In the genomic region with DNA sequence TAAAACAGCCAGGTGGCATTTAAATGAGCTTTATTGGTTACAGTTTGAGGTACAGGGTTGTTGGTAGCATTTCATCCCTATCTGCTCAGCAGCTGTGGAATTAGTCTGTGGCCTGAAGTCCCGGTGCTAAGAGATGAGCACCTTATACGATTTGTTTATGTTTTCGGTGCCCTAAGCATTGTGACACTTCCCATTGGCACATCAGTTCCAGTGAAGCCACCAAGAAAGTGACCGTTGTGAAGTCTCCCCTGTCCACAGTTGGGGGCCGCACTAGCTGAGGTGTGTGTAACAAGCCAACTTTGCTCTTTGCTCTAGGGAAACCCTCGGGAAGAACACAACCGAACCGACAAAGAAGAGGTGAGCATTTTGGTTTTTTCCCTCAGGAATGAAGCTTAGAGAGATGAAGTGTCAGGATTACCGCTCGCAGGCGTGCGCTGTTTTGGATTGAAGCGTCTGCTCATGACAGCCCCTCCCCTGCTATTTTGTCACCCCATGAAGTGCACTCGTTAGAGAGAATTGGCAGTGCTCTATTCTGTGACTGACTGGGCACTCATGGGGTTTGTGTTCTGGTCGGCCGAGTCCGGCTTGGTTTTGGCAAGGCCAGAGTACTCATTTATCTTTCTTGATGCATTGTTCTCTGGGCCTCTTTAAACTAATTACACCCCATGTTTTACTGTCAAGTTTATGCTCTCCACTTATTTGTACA, we compare ENCODE assay signal across 14 mouse cellular contexts. TPM values are rescaled to one million over a fixed set of nuclear protein-coding genes. Genes with fewer than 3 reads are reported as not detected.
A peak's percentile ranks its signal among the peaks of the same experiment; 100 is the strongest.
DNase-seq lines count a peak whose midpoint lies in the region; ATAC-seq and TF ChIP-seq lines count a peak whose summit lies in the region.
"Had no signal": no experiment of that assay in that cellular context is flagged by ENCODE, and none has a peak within 500 bp of the region (broad histone marks: within the 10 kb centered on the region; RNA-seq: fewer than 3 reads in every experiment).

No protein-coding gene starts in this region.

- H3K4me3 ChIP-seq in hindbrain, postnatal 0 days (ENCODE audit: low read length), result no peak overlapping the region
- no peak overlapping the region for H3K4me3 ChIP-seq in hindbrain, embryonic 13.5 days
- H3K4me3 ChIP-seq: embryonic facial prominence, embryonic 10.5 days; heart, embryonic 15.5 days; midbrain, embryonic 12.5 days had no signal

- WGBS in hindbrain, postnatal 0 days, result 53% methylated on average over 17 of the region's 17 CpGs
- WGBS in hindbrain, embryonic 13.5 days, result 68% methylated on average over 17 of the region's 17 CpGs

- no peak for TF ChIP-seq CTCF in hindbrain, postnatal 0 days (IDR thresholded peaks at IDR 0.05; ENCODE audit: low read depth)

- H3K9me3 ChIP-seq in hindbrain, postnatal 0 days (ENCODE audit: low read length), result no peaks in the 10 kb centered on the region
- no peaks in the 10 kb centered on the region for H3K9me3 ChIP-seq in hindbrain, embryonic 13.5 days
- H3K9me3 ChIP-seq: embryonic facial prominence, embryonic 10.5 days; heart, embryonic 15.5 days; midbrain, embryonic 12.5 days had no signal

- no peaks in the 10 kb centered on the region for H3K4me1 ChIP-seq in hindbrain, postnatal 0 days (ENCODE audit: insufficient read depth, low read length)
- H3K4me1 ChIP-seq in hindbrain, embryonic 13.5 days (replicated peaks), result 0 out of 2 replicates have a peak, but pooled peaks cover 6% of the 10 kb centered on the region
- H3K4me1 ChIP-seq: embryonic facial prominence, embryonic 10.5 days; midbrain, embryonic 12.5 days had no signal

- 0 out of 2 replicates have a peak, but pooled peaks have one; percentile 31 for ATAC-seq in frontal cortex, adult (ENCODE audit: low TSS enrichment)
- no peak for ATAC-seq in hindbrain, postnatal 0 days
- ATAC-seq in hindbrain, embryonic 13.5 days (ENCODE audit: low FRiP score), result no peak; the same call in 1 of the 2 replicates
- ATAC-seq in granulocyte monocyte progenitor cell, adult 5-6 weeks (replicated peaks; ENCODE audit: poor library complexity, severe bottlenecking), result peak; percentile 36
- ATAC-seq: liver, postnatal 0 days had no signal

- no peak for DNase-seq in frontal cortex, postnatal 14 days (ENCODE audit: low spot score in 2 of 2)
- DNase-seq in hindbrain, postnatal 0 days (ENCODE audit: low spot score), result peak; percentile 32
- peak; percentile 83 for DNase-seq in MN1 (ENCODE audit: low spot score)
- DNase-seq in gastrocnemius, postnatal 36 days, result no peak
- DNase-seq: kidney, adult 9 months; kidney, postnatal 4 days; liver; liver, postnatal 0 days had no signal

- intact Hi-C loops in gastrocnemius, postnatal 36 days (cut with DNase I), result no loop called here

- H3K27ac ChIP-seq in hindbrain, postnatal 0 days, result no peak overlapping the region
- no peak overlapping the region for H3K27ac ChIP-seq in hindbrain, embryonic 13.5 days
- H3K27ac ChIP-seq: embryonic facial prominence, embryonic 10.5 days; heart, embryonic 15.5 days; midbrain, embryonic 12.5 days had no signal

- H3K27me3 ChIP-seq in hindbrain, postnatal 0 days (ENCODE audit: insufficient read depth, low read length), result no peaks in the 10 kb centered on the region
- H3K27me3 ChIP-seq in hindbrain, embryonic 13.5 days, result no peaks in the 10 kb centered on the region
- H3K27me3 ChIP-seq: heart, embryonic 15.5 days; midbrain, embryonic 12.5 days had no signal

- H3K36me3 ChIP-seq in hindbrain, postnatal 0 days (ENCODE audit: insufficient read depth, low read length), result no peaks in the 10 kb centered on the region
- H3K36me3 ChIP-seq in hindbrain, embryonic 13.5 days, result peaks cover 21% of the 10 kb centered on the region
- H3K36me3 ChIP-seq: midbrain, embryonic 12.5 days had no signal

- H3K4me2 ChIP-seq in hindbrain, postnatal 0 days (ENCODE audit: low read depth, low read length), result no peak overlapping the region
- no peak overlapping the region for H3K4me2 ChIP-seq in hindbrain, embryonic 13.5 days
- H3K4me2 ChIP-seq: heart, embryonic 15.5 days; midbrain, embryonic 12.5 days had no signal

- no peak overlapping the region for H3K9ac ChIP-seq in hindbrain, postnatal 0 days (replicated peaks; ENCODE audit: low read length)
- H3K9ac ChIP-seq in hindbrain, embryonic 13.5 days, result no peak overlapping the region
- H3K9ac ChIP-seq: heart, embryonic 15.5 days; liver, postnatal 0 days; midbrain, embryonic 12.5 days had no signal

RNA-seq across cellular contexts. Expression of a gene that starts 33.5 kb away (rescaled TPM):
- 40.5 and 41.2 TPM in 2 replicates for total RNA-seq in hindbrain, postnatal 0 days (2014; rRNA removed)
- polyA plus RNA-seq in hindbrain, postnatal 0 days (2015; fragmentation: Nextera tagmentation; extraction: Ambion mirVana), result 17.9 and 19.0 TPM in 2 replicates
- 13.8 and 15.9 TPM in 2 replicates for polyA plus RNA-seq in hindbrain, embryonic 13.5 days (2015; fragmentation: Nextera tagmentation; extraction: Ambion mirVana)
- 80.5 and 85.2 TPM in 2 replicates for total RNA-seq in granulocyte monocyte progenitor cell, adult 5-6 weeks (2014; fragmentation: Nextera tagmentation)
- total RNA-seq in granulocyte monocyte progenitor cell, adult 5-6 weeks (2017), result 53.4 and 62.9 TPM in 2 replicates
- total RNA-seq in gastrocnemius, postnatal 36 days (2021), result 10 to 100 TPM; 17.0 to 19.2 TPM

RNA-seq across cellular contexts. Expression of a gene that starts 33.6 kb away (rescaled TPM):
- 0.18 and 0.42 TPM in 2 replicates for total RNA-seq in hindbrain, postnatal 0 days (2014; rRNA removed)
- 0.51 and 0.62 TPM in 2 replicates for polyA plus RNA-seq in hindbrain, postnatal 0 days (2015; fragmentation: Nextera tagmentation; extraction: Ambion mirVana)
- 0.41 and 0.55 TPM in 2 replicates for polyA plus RNA-seq in hindbrain, embryonic 13.5 days (2015; fragmentation: Nextera tagmentation; extraction: Ambion mirVana)
- 21.7 and 34.6 TPM in 2 replicates for total RNA-seq in granulocyte monocyte progenitor cell, adult 5-6 weeks (2014; fragmentation: Nextera tagmentation)
- total RNA-seq in granulocyte monocyte progenitor cell, adult 5-6 weeks (2017), result 24.8 and 33.2 TPM in 2 replicates
- 1 to 10 TPM; 1.4 to 1.8 TPM for total RNA-seq in gastrocnemius, postnatal 36 days (2021)

RNA-seq across cellular contexts. Expression of a gene that starts 46.9 kb away (rescaled TPM):
- not detected in 2 replicates for total RNA-seq in hindbrain, postnatal 0 days (2014; rRNA removed)
- 0.47 and 0.50 TPM in 2 replicates for polyA plus RNA-seq in hindbrain, postnatal 0 days (2015; fragmentation: Nextera tagmentation; extraction: Ambion mirVana)
- 0.14 and 0.43 TPM in 2 replicates for polyA plus RNA-seq in hindbrain, embryonic 13.5 days (2015; fragmentation: Nextera tagmentation; extraction: Ambion mirVana)
- total RNA-seq in granulocyte monocyte progenitor cell, adult 5-6 weeks (2014; fragmentation: Nextera tagmentation), result not detected in 2 replicates
- 0.30 TPM in 1 of 2 replicates, not detected in the other for total RNA-seq in granulocyte monocyte progenitor cell, adult 5-6 weeks (2017)
- total RNA-seq in gastrocnemius, postnatal 36 days (2021), result not detected
- polyA plus RNA-seq: midbrain, embryonic 12.5 days had no signal

Comparison
In these comparisons a context has a peak if more than half of its experiments do, and no peak if none do; other contexts are left out.
1. ATAC-seq: peak in frontal cortex, adult (single experiment) and granulocyte monocyte progenitor cell, adult 5-6 weeks (single experiment); none in hindbrain, postnatal 0 days (single experiment) and hindbrain, embryonic 13.5 days (single experiment).
2. DNase-seq: peak in hindbrain, postnatal 0 days (single experiment) and MN1 (single experiment); none in frontal cortex, postnatal 14 days (0 of 2) and gastrocnemius, postnatal 36 days (0 of 2).
3. RNA of a gene that starts 33.6 kb away (total RNA-seq): 21.7 to 34.6 TPM in granulocyte monocyte progenitor cell, adult 5-6 weeks; 1.4 to 1.8 TPM in gastrocnemius, postnatal 36 days and 0.18 to 0.42 TPM in hindbrain, postnatal 0 days; every median in the first group is over 4 times any median in the second.